Mouse (Mus musculus): ENCODE data around the gene Tex35.
A peak's percentile ranks its signal among the peaks of the same experiment; 100 is the strongest.

Gene Tex35

GRCm38 (mm10) chr1:157082931-157083330 is 25.5 kb downstream of the Tex35 start:
- no peak for ATAC-seq (ENCODE audit: insufficient number of reproducible peaks, low FRiP score, low TSS enrichment)

GRCm38 (mm10) chr1:157081999-157082398 is 26.5 kb downstream of the Tex35 start:
- no peak for ATAC-seq (ENCODE audit: insufficient number of reproducible peaks, low FRiP score, low TSS enrichment)

GRCm38 (mm10) chr1:157081076-157081804 is 27.2 kb downstream of the Tex35 start:
- ATAC-seq (ENCODE audit: insufficient number of reproducible peaks, low FRiP score, low TSS enrichment): no peak

- no peak for ATAC-seq (ENCODE audit: insufficient number of reproducible peaks, low FRiP score, low TSS enrichment)
These were observed 28.4 kb downstream of the Tex35 start for GRCm38 (mm10) chr1:157080071-157080470.

GRCm38 (mm10) chr1:157079384-157080025 is 29.0 kb downstream of the Tex35 start:
- ATAC-seq (ENCODE audit: insufficient number of reproducible peaks, low FRiP score, low TSS enrichment): no peak

- ATAC-seq (ENCODE audit: insufficient number of reproducible peaks, low FRiP score, low TSS enrichment): peak; percentile 62
These were observed 31.4 kb downstream of the Tex35 start for GRCm38 (mm10) chr1:157076781-157077705.

GRCm38 (mm10) chr1:157076257-157076656 is 32.2 kb downstream of the Tex35 start:
- ATAC-seq (ENCODE audit: insufficient number of reproducible peaks, low FRiP score, low TSS enrichment): peak; percentile 31; the same call in 1 of the 2 replicates

- no peak for ATAC-seq (ENCODE audit: insufficient number of reproducible peaks, low FRiP score, low TSS enrichment)
These were observed 33.5 kb downstream of the Tex35 start for GRCm38 (mm10) chr1:157074937-157075336.

- no peak for ATAC-seq (ENCODE audit: insufficient number of reproducible peaks, low FRiP score, low TSS enrichment)
These were observed 34.1 kb downstream of the Tex35 start for GRCm38 (mm10) chr1:157074371-157074770.

GRCm38 (mm10) chr1:157073592-157073991 is 34.9 kb downstream of the Tex35 start:
- no peak for ATAC-seq (ENCODE audit: insufficient number of reproducible peaks, low FRiP score, low TSS enrichment)

GRCm38 (mm10) chr1:157069181-157069828 is 39.2 kb downstream of the Tex35 start:
- no peak for ATAC-seq (ENCODE audit: insufficient number of reproducible peaks, low FRiP score, low TSS enrichment)

- ATAC-seq (ENCODE audit: insufficient number of reproducible peaks, low FRiP score, low TSS enrichment): no peak
These were observed 40.2 kb downstream of the Tex35 start for GRCm38 (mm10) chr1:157068316-157068715.

GRCm38 (mm10) chr1:157065819-157066730 is 42.4 kb downstream of the Tex35 start:
- no peak for ATAC-seq (ENCODE audit: insufficient number of reproducible peaks, low FRiP score, low TSS enrichment)

GRCm38 (mm10) chr1:157063318-157064115 is 45.0 kb downstream of the Tex35 start:
- ATAC-seq (ENCODE audit: insufficient number of reproducible peaks, low FRiP score, low TSS enrichment): no peak

GRCm38 (mm10) chr1:157062445-157062825 is 46.0 kb downstream of the Tex35 start:
- ATAC-seq (ENCODE audit: insufficient number of reproducible peaks, low FRiP score, low TSS enrichment): no peak

GRCm38 (mm10) chr1:157061800-157062444 is 46.6 kb downstream of the Tex35 start:
- ATAC-seq (ENCODE audit: insufficient number of reproducible peaks, low FRiP score, low TSS enrichment): no peak

- ATAC-seq (ENCODE audit: insufficient number of reproducible peaks, low FRiP score, low TSS enrichment): no peak
These were observed 47.3 kb downstream of the Tex35 start for GRCm38 (mm10) chr1:157061170-157061569.

All from cerebellum, adult (tissue).